Mouse (Mus musculus): ENCODE measurements around the gene Neo1. TPM values are rescaled to one million over a fixed set of nuclear protein-coding genes. Genes with fewer than 3 reads are reported as not detected.

Gene Neo1
- polyA plus RNA-seq, 1 experiment: 5.8 TPM

DNA sequence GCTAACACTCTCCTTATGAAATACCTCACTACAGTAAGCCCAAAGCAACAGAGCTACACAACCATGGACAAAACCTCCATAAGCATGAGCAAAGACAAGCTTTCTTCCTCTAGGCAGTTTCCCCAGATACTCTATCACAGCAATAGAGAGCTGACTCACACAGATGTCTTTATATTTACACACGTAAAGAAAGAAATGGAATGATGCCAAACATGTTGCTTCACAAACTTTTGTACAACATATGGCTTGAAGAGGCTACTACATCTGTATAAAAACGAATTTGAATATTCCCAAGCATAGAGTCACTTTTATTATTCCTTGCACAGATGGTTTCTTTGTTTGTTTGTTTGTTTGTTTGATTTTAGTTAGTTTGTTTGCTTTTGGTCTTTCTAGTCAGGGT, 101.5 kb downstream of the Neo1 start:
- Histone ChIP-seq H3K4me3 (ENCODE audit: control insufficient read depth, insufficient read depth, low read length) (no peak overlapping the region), H3K36me3 (ENCODE audit: control insufficient read depth, insufficient read depth, low read length) (no peaks in the 10 kb centered on the region), H3K4me1 (replicated peaks; ENCODE audit: control insufficient read depth, insufficient read depth, low read length) (no peaks in the 10 kb centered on the region), H3K27me3 (ENCODE audit: control insufficient read depth, insufficient read depth, low read length) (no peaks in the 10 kb centered on the region), H3K27ac (ENCODE audit: control insufficient read depth, insufficient read depth, low read length) (no peak overlapping the region)
- DNase-seq: no peak
- WGBS: 73% methylated on average over 2 of the region's 2 CpGs
- TF ChIP-seq CTCF (IDR thresholded peaks at IDR 0.05; ENCODE audit: borderline replicate concordance, control insufficient read depth, extremely low read depth, insufficient read depth, low read length, poor library complexity) (no peak), POLR2A (IDR thresholded peaks at IDR 0.05; ENCODE audit: control insufficient read depth, extremely low read depth, insufficient read depth, low read length, poor library complexity) (no peak)

DNA sequence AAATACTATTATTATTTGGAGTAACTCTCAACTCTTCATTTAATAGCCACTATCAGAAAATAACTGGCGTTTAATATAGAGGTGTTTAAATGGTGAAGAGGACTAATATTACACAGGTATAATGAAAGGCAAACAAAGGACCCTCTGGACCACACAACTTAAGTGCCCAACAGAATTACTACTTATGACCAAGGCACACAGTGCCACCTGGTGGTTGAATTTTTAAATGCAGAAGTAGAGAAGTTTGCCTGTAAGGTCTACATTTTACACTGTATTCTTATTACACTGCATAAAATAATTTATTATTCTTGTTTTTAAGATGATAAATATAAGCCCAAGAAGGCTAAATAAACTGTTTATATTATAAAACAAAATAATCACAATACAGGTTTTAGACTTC, 108.1 kb downstream of the Neo1 start:
- TF ChIP-seq CTCF (IDR thresholded peaks at IDR 0.05; ENCODE audit: borderline replicate concordance, control insufficient read depth, extremely low read depth, insufficient read depth, low read length, poor library complexity) (no peak), POLR2A (IDR thresholded peaks at IDR 0.05; ENCODE audit: control insufficient read depth, extremely low read depth, insufficient read depth, low read length, poor library complexity) (no peak)
- H3K4me1 ChIP-seq (replicated peaks; ENCODE audit: control insufficient read depth, insufficient read depth, low read length): no peaks in the 10 kb centered on the region
- H3K4me3 ChIP-seq (ENCODE audit: control insufficient read depth, insufficient read depth, low read length): no peak overlapping the region
- no peak overlapping the region for H3K27ac ChIP-seq (ENCODE audit: control insufficient read depth, insufficient read depth, low read length)
- peak; percentile 30 for DNase-seq
- no peaks in the 10 kb centered on the region for H3K36me3 ChIP-seq (ENCODE audit: control insufficient read depth, insufficient read depth, low read length)
- no peaks in the 10 kb centered on the region for H3K27me3 ChIP-seq (ENCODE audit: control insufficient read depth, insufficient read depth, low read length)
- WGBS: 36% methylated on average over 1 of the region's 1 CpGs

DNA sequence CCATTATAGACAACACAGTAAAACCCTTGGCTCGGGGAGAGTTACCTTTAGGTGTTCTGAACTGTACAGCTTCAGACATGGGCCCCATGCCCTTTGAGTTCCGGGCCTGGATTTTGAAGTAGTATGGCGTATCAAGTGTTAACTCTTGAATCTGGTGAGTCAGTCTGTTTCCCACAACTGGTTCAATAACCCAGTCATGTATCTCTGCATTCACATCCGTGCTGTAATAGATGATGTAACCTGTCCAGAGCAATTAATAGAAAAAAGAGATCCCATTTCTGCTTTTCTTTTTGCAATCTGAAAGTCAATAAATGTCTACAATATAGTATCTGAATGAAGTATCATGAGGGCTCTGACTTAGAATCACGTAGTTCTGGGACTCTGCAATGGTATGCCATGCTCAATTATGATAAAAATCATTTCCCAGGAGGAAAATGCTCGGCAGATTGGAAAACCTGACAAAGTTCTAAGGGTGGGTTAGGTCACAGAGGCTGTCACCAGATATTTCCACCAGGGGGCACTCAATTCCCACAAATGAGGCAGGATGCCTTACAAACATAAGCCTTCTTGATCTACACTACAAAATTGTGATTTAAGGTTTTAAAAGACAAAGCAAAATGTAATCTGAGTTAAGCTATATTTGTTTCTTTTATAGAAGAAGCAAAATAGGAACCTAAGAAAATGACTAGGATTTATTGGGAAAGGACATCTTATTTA, 133.2 kb downstream of the Neo1 start:
- Histone ChIP-seq H3K36me3 (ENCODE audit: control insufficient read depth, insufficient read depth, low read length) (no peaks in the 10 kb centered on the region), H3K27me3 (ENCODE audit: control insufficient read depth, insufficient read depth, low read length) (no peaks in the 10 kb centered on the region), H3K27ac (ENCODE audit: control insufficient read depth, insufficient read depth, low read length) (no peak overlapping the region), H3K4me3 (ENCODE audit: control insufficient read depth, insufficient read depth, low read length) (no peak overlapping the region), H3K4me1 (replicated peaks; ENCODE audit: control insufficient read depth, insufficient read depth, low read length) (no peaks in the 10 kb centered on the region)
- peak; percentile 17 for DNase-seq
- 48% methylated on average over 6 of the region's 6 CpGs for WGBS
- TF ChIP-seq CTCF (IDR thresholded peaks at IDR 0.05; ENCODE audit: borderline replicate concordance, control insufficient read depth, extremely low read depth, insufficient read depth, low read length, poor library complexity): no peak
- TF ChIP-seq POLR2A (IDR thresholded peaks at IDR 0.05; ENCODE audit: control insufficient read depth, extremely low read depth, insufficient read depth, low read length, poor library complexity): no peak

DNA sequence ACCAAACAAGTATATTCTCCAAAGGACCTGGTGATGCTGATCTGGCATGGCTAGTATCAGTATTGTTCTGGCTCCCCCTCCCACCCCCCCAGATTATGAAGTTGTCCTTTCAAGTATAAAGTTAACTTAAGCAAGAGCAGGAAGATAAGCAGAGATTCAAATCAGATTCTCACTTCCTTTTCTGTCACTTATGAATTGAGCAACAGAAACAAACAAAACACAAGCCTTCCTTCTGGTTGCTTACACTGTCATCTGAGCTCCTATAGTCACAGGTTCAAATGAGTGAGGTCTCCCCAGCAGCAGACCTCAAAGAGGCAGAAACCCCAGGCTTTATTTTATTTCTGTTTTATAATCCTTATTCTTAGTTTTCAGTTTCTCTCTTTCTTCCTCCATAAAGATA, 136.6 kb downstream of the Neo1 start:
- Histone ChIP-seq H3K4me3 (ENCODE audit: control insufficient read depth, insufficient read depth, low read length) (no peak overlapping the region), H3K36me3 (ENCODE audit: control insufficient read depth, insufficient read depth, low read length) (no peaks in the 10 kb centered on the region), H3K27me3 (ENCODE audit: control insufficient read depth, insufficient read depth, low read length) (no peaks in the 10 kb centered on the region), H3K27ac (ENCODE audit: control insufficient read depth, insufficient read depth, low read length) (no peak overlapping the region), H3K4me1 (replicated peaks; ENCODE audit: control insufficient read depth, insufficient read depth, low read length) (no peaks in the 10 kb centered on the region)
- no peak for DNase-seq
- no peak for TF ChIP-seq POLR2A (IDR thresholded peaks at IDR 0.05; ENCODE audit: control insufficient read depth, extremely low read depth, insufficient read depth, low read length, poor library complexity)
- TF ChIP-seq CTCF (IDR thresholded peaks at IDR 0.05; ENCODE audit: borderline replicate concordance, control insufficient read depth, extremely low read depth, insufficient read depth, low read length, poor library complexity): no peak

GRCm38 (mm10) chr9:58891840-58892640, 144.2 kb downstream of the Neo1 start:
- no peak overlapping the region for H3K27ac ChIP-seq (ENCODE audit: control insufficient read depth, insufficient read depth, low read length)
- H3K4me3 ChIP-seq (ENCODE audit: control insufficient read depth, insufficient read depth, low read length): no peak overlapping the region
- 21% methylated on average over 6 of the region's 6 CpGs for WGBS
- TF ChIP-seq CTCF (IDR thresholded peaks at IDR 0.05; ENCODE audit: borderline replicate concordance, control insufficient read depth, extremely low read depth, insufficient read depth, low read length, poor library complexity): no peak
- TF ChIP-seq POLR2A (IDR thresholded peaks at IDR 0.05; ENCODE audit: control insufficient read depth, extremely low read depth, insufficient read depth, low read length, poor library complexity): no peak
- no peaks in the 10 kb centered on the region for H3K4me1 ChIP-seq (replicated peaks; ENCODE audit: control insufficient read depth, insufficient read depth, low read length)
- DNase-seq: no peak
- no peaks in the 10 kb centered on the region for H3K27me3 ChIP-seq (ENCODE audit: control insufficient read depth, insufficient read depth, low read length)
- no peaks in the 10 kb centered on the region for H3K36me3 ChIP-seq (ENCODE audit: control insufficient read depth, insufficient read depth, low read length)

- TF ChIP-seq POLR2A (IDR thresholded peaks at IDR 0.05; ENCODE audit: control insufficient read depth, extremely low read depth, insufficient read depth, low read length, poor library complexity) (no peak), CTCF (IDR thresholded peaks at IDR 0.05; ENCODE audit: borderline replicate concordance, control insufficient read depth, extremely low read depth, insufficient read depth, low read length, poor library complexity) (no peak)
- Histone ChIP-seq H3K27me3 (ENCODE audit: control insufficient read depth, insufficient read depth, low read length) (no peaks in the 10 kb centered on the region), H3K27ac (ENCODE audit: control insufficient read depth, insufficient read depth, low read length) (no peak overlapping the region), H3K4me1 (replicated peaks; ENCODE audit: control insufficient read depth, insufficient read depth, low read length) (no peaks in the 10 kb centered on the region), H3K4me3 (ENCODE audit: control insufficient read depth, insufficient read depth, low read length) (no peak overlapping the region), H3K36me3 (ENCODE audit: control insufficient read depth, insufficient read depth, low read length) (no peaks in the 10 kb centered on the region)
- no peak for DNase-seq
- WGBS: 47% methylated on average over 8 of the region's 8 CpGs
These were observed 145.3 kb downstream of the Neo1 start for GRCm38 (mm10) chr9:58890893-58891292.
